Mouse (Mus musculus) kidney, embryonic 16.5 days (tissue): ENCODE measurements around the gene Srrm4. TPM values are rescaled to one million over a fixed set of nuclear protein-coding genes. Genes with fewer than 3 reads are reported as not detected.

Source experiments
- ATAC-seq: fragments of 200-750 bp; cut with Nextera tagmentation; 2 replicates; pipeline ENCODE4 v1.8.0; 2017; ENCODE audit warnings: moderate TSS enrichment; ENCODE audit not compliant: low FRiP score, low TSS enrichment
- H3K27ac ChIP-seq: fragments of 300-500 bp; sonication (generic); 2 replicates; pipeline ENCODE4 v1.5.1; 2014; ENCODE audit warnings: low read length
- H3K27me3 ChIP-seq: fragments of 300-500 bp; sonication (generic); 2 replicates; pipeline ENCODE4 v1.6.1; 2014; ENCODE audit warnings: low read length, control low read depth, mixed read lengths; ENCODE audit not compliant: insufficient read depth
- H3K36me3 ChIP-seq: fragments of 300-500 bp; sonication (generic); 2 replicates; pipeline ENCODE4 v1.6.1; 2014; ENCODE audit warnings: low read length, control low read depth, mixed read lengths; ENCODE audit not compliant: insufficient read depth
- H3K4me1 ChIP-seq: fragments of 300-500 bp; sonication (generic); 2 replicates; pipeline ENCODE4 v1.6.1; 2014; ENCODE audit warnings: low read length, control low read depth, mixed read lengths; ENCODE audit not compliant: insufficient read depth
- H3K4me2 ChIP-seq: fragments of 300-500 bp; sonication (generic); replicated peaks from 2 replicates; pipeline ENCODE4 v1.6.1; 2014; ENCODE audit warnings: low read depth, low read length
- H3K4me3 ChIP-seq: fragments of 300-500 bp; sonication (generic); 2 replicates; pipeline ENCODE4 v1.5.1; 2014; ENCODE audit warnings: mild to moderate bottlenecking, low read length
- H3K9ac ChIP-seq: fragments of 300-500 bp; sonication (generic); replicated peaks from 2 replicates; pipeline ENCODE4 v1.6.1; 2014; ENCODE audit warnings: low read length
- H3K9me3 ChIP-seq: fragments of 300-500 bp; sonication (generic); 2 replicates; pipeline ENCODE4 v1.6.1; 2016; ENCODE audit warnings: low read length, control low read depth
- WGBS: fragments of 180-500 bp; shearing (Covaris S2); extraction: QIAGEN DNeasy Blood & Tissue Kit; methylation state at CpG from one replicate; pipeline ENCODE4 v1.1.7; 2014; 5-methylcytosine and 5-hydroxymethylcytosine counted together
- polyA plus RNA-seq: library from polyadenylated mRNA; unstranded; fragments of >200 nt; fragmentation: Nextera tagmentation; extraction: Ambion mirVana; gene quantifications from 2 replicates; pipeline ENCODE4 v1.2.1, GENCODE M21; 2015

Srrm4 gene
- polyA plus RNA-seq, 1 experiment from 2014 or later: 0.40 TPM

DNA sequence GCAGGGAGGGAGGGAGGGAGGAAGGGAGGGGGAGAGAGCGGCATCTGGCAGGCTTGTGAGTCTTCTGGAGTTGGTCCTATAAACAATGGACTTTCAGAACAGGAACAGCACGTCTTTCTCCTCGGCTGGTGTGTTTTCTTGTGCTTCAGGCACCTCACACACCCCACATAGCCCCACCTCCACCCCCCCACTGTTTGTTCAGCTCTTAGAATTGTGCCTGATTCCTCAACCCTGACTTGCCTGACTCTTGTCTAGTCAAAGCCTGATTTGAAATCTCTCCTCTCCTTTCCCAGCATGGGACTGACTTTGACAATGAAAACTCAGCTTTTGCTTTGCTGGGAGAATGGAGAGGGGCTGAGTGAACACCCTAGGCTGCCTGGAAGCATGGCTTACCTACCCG, 184.3 kb downstream of the Srrm4 start:
- no peak overlapping the region for H3K4me3 ChIP-seq
- no peaks in the 10 kb centered on the region for H3K9me3 ChIP-seq
- ATAC-seq: no peak
- H3K9ac ChIP-seq: 0 out of 2 replicates have a peak overlapping the region, but pooled peaks have one; percentile 22
- H3K27me3 ChIP-seq: no peaks in the 10 kb centered on the region
- no peaks in the 10 kb centered on the region for H3K36me3 ChIP-seq
- no peak overlapping the region for H3K4me2 ChIP-seq
- H3K4me1 ChIP-seq: peaks cover 15% of the 10 kb centered on the region; the same call in 1 of the 2 replicates
- no peak overlapping the region for H3K27ac ChIP-seq
- WGBS: 33% methylated on average over 4 of the region's 4 CpGs

DNA sequence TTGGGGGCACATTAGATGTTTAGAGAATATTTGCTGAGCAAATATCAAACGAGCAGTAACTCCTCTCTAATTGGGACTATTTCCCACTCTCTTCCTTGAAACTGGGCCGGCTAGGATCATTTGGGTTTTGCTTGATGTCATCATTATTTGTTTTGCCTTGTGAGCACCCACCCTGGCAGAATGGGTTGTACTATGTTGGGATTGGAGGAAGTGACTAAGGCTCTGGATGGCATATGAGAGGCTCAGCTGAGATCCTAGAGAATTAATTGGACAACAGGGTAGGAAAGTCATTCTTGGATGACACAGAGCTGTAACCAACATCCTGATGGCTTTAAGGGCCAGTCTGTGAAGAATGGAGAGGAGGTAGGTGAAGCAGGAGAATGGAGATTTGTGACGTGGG, 185.1 kb downstream of the Srrm4 start:
- H3K36me3 ChIP-seq: no peaks in the 10 kb centered on the region
- H3K4me3 ChIP-seq: no peak overlapping the region
- no peak overlapping the region for H3K4me2 ChIP-seq
- no peaks in the 10 kb centered on the region for H3K9me3 ChIP-seq
- 70% methylated on average over 3 of the region's 3 CpGs for WGBS
- no peaks in the 10 kb centered on the region for H3K27me3 ChIP-seq
- no peak overlapping the region for H3K27ac ChIP-seq
- ATAC-seq: no peak
- peaks cover 15% of the 10 kb centered on the region; the same call in 1 of the 2 replicates for H3K4me1 ChIP-seq
- no peak overlapping the region for H3K9ac ChIP-seq

DNA sequence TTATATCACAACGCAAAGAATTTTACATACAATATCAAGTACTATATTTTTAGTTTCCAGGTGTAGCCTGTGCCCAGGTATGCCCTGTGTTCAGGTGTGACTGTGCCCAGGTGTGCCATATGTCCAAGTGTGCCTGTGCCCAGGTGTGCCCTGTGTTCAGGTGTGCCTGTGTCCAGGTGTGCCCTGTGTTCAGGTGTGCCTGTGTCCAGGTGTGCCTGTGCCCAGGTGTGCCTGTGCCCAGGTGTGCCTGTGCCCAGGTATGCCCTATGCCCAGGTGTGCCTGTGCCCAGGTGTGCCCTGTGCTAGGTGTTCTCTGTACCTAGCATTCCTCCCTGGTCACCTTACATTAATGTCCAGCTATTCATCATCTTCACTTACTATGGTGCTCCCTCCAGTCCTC, 185.7 kb downstream of the Srrm4 start:
- 91% methylated on average over 1 of the region's 1 CpGs for WGBS
- H3K36me3 ChIP-seq: no peaks in the 10 kb centered on the region

DNA sequence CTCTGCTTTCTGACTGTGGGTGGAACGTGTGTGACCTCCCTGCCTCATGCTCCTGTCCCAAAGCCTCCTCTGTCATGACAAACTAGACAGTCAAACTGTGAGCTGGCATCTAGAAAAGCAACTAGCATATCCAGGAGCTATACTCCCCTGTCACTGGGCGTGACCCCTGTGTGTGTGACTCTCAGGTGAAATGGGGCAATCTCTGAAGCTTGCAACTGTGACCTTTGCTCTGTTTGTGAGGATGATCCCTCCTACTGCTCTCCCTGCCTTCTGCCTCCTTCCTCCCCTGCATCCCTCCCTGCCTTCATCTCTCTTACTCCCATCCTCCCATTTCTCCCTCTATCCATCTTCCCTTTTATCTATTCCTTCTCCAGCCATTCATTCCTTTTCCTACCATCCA, 187.6 kb downstream of the Srrm4 start:
- Histone ChIP-seq H3K9me3 (no peaks in the 10 kb centered on the region), H3K27me3 (no peaks in the 10 kb centered on the region), H3K9ac (no peak overlapping the region), H3K4me1 (0 out of 2 replicates have a peak, but pooled peaks cover 8% of the 10 kb centered on the region), H3K4me3 (no peak overlapping the region), H3K27ac (no peak overlapping the region), H3K4me2 (no peak overlapping the region), H3K36me3 (no peaks in the 10 kb centered on the region)
- ATAC-seq: no peak
- 84% methylated on average over 2 of the region's 2 CpGs for WGBS

More for the DNA sequence above, 185.7 kb downstream of the Srrm4 start:
- H3K4me1 ChIP-seq: peaks cover 15% of the 10 kb centered on the region; the same call in 1 of the 2 replicates
- no peaks in the 10 kb centered on the region for H3K9me3 ChIP-seq
- H3K27ac ChIP-seq: no peak overlapping the region
- no peak overlapping the region for H3K4me3 ChIP-seq
- no peak for ATAC-seq
- no peaks in the 10 kb centered on the region for H3K27me3 ChIP-seq
- H3K9ac ChIP-seq: no peak overlapping the region
- H3K4me2 ChIP-seq: no peak overlapping the region

DNA sequence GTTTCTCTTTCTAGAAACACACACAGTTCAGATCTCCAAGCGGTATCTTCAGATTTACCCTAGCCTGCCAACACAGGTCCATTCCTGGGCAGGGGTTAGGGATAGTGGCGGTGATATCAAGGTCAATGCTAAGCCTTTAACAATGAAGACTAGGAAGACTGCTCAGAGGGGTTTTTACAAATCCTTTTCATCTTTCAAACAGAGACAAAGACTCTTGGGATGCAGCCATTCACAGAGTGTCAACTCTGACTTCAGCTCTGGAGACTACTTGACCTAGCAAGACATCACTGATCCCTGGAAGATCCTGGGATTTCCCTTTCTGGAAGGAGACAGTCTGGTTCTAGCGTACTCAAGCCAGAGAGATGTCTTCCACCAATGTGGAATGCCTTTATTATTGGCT, 190.8 kb downstream of the Srrm4 start:
- 80% methylated on average over 3 of the region's 3 CpGs for WGBS
- Histone ChIP-seq H3K4me1 (0 out of 2 replicates have a peak, but pooled peaks cover 3% of the 10 kb centered on the region), H3K4me3 (no peak overlapping the region), H3K36me3 (no peaks in the 10 kb centered on the region), H3K9ac (no peak overlapping the region), H3K9me3 (no peaks in the 10 kb centered on the region), H3K27ac (no peak overlapping the region), H3K4me2 (no peak overlapping the region), H3K27me3 (no peaks in the 10 kb centered on the region)
- no peak for ATAC-seq

DNA sequence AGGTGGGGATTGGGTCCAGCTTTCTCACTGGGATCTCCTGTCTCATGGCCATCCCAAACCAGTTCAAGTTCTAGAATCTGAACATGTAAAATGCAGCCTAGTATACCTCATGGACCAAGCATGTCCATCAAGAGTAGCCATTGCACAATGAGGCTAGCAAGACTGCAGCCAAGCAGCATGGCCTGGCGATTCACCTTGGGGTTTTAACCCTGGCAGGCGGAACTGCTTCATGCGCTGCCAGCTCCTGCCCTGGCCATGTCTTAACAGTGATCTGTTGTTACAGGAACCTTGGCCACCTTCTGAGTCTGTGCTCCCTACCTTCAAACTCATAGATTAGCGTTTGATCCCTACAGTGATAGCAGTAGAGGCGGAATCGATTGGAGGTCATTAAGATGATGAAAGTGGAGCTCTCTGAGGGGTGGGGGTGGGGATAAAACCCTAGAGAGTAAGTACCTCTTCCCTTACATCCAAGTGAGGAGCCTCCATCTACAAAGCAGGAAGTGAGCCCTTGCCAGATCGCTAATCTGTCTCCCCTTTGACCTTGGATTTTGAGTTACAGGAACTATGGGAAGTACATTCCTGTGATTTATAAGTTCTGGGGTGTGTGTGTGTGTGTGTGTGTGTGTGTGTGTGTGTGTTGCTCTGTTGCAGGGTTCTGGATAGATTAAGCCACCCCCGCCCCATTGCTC, 191.4 kb downstream of the Srrm4 start:
- 0 out of 2 replicates have a peak, but pooled peaks cover 3% of the 10 kb centered on the region for H3K4me1 ChIP-seq
- no peak overlapping the region for H3K4me3 ChIP-seq
- no peak overlapping the region for H3K27ac ChIP-seq
- no peak for ATAC-seq
- no peaks in the 10 kb centered on the region for H3K9me3 ChIP-seq
- whole genome bisulfite sequencing: 39% methylated on average over 8 of the region's 8 CpGs
- H3K36me3 ChIP-seq: no peaks in the 10 kb centered on the region
- no peaks in the 10 kb centered on the region for H3K27me3 ChIP-seq
- H3K9ac ChIP-seq: no peak overlapping the region
- no peak overlapping the region for H3K4me2 ChIP-seq

DNA sequence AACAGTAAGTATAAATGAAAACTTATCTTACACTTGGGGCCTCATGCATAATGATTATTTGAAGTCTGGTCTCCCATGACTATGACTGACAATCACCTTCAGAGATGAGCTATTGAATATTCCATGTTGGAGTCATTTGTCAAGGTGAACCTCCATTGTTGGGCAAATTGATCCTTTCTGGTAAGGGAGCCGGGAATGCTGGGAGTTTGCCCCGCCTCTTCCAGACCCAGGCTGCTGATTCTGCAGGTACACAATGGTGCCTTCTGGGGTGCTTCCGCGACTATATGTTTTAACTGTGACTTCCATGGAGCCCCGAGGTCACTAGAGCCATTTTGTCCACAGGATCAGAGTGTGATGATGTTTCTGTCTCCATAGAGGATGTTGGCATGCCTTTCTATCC, 195.5 kb downstream of the Srrm4 start:
- Histone ChIP-seq H3K36me3 (no peaks in the 10 kb centered on the region), H3K9me3 (no peaks in the 10 kb centered on the region), H3K27me3 (no peaks in the 10 kb centered on the region), H3K4me2 (no peak overlapping the region), H3K27ac (no peak overlapping the region), H3K4me1 (0 out of 2 replicates have a peak, but pooled peaks cover 3% of the 10 kb centered on the region), H3K9ac (no peak overlapping the region), H3K4me3 (no peak overlapping the region)
- 83% methylated on average over 5 of the region's 5 CpGs for WGBS
- ATAC-seq: no peak

DNA sequence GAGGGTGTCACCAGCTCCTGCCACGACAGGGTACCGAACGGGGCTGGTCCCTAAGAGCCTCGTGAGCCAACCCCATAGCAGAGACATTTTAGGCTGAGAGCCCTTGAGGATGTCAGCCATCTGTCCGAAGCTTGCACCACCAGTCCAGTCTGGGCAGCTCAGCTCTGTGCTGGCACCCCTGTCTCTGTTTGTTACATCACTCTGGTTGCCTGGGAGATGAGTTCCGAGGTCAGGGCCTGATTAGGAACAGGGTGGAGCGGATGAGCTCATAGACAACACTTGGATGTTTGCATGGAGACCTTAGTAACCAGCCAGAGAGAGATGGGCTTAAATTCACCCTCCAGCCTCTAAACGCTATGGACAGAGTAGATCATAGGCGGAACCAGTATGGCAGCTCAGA, 199.0 kb downstream of the Srrm4 start:
- WGBS: 82% methylated on average over 9 of the region's 9 CpGs
- Histone ChIP-seq H3K27me3 (no peaks in the 10 kb centered on the region), H3K4me3 (no peak overlapping the region), H3K27ac (no peak overlapping the region), H3K9me3 (no peaks in the 10 kb centered on the region), H3K36me3 (no peaks in the 10 kb centered on the region), H3K9ac (no peak overlapping the region), H3K4me1 (no peaks in the 10 kb centered on the region), H3K4me2 (no peak overlapping the region)
- no peak for ATAC-seq

DNA sequence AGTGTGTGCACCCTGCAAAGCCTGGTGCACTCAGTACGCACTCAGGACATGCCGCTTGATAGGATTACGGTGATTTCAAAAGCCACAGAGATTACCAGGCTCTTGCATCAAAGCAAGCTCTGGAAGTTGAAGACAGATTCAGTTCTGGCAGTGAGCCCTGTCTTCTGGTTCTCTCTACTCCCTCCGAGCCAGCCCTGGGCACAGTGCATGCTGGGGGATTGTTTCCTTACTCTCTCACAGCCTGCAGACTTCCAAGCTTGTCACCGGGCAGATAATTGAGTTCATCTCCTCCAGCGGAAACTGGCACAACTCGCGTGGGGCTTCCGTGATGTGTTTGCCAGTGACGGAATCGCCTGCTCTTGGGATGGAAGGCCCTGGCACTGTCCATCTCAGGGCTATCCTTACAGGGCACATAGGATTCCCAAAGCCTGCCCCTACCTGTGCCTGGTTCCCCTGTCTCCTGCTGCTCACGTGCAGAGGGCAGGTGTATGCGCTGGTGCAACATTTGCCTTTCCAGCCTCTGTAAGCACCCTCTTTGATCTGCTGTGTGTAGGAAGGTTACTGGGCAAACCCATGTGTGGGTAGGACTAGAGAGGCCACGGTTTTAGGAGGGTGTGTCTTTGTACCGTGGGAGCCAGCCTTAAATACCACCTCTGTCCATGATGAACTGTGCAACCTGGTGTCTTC, 201.6 kb downstream of the Srrm4 start:
- no peak overlapping the region; the same call in 1 of the 2 replicates for H3K27ac ChIP-seq
- H3K4me2 ChIP-seq: no peak overlapping the region
- ATAC-seq: peak; percentile 46

DNA sequence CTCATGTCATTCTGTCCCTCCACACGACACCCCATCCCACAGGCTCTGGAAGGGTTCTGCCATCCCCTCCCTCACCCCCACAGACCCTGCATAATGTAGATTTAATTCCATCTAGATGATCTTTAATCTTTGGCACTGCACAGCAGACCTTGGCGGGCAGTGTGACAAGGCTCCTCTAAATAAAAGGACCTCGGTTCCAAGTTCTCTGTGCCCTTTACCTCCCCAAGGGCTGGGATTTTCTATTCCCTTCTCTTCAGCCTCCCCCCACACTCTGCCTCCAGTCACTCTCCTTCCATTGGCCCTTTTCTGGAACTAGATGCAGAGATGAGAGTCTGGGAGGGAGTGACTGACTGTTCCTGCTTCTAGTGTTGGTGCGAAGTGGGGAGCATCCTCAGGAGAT, 202.3 kb downstream of the Srrm4 start:
- Histone ChIP-seq H3K4me1 (no peaks in the 10 kb centered on the region), H3K27ac (no peak overlapping the region), H3K4me3 (no peak overlapping the region), H3K4me2 (no peak overlapping the region), H3K36me3 (no peaks in the 10 kb centered on the region), H3K27me3 (no peaks in the 10 kb centered on the region), H3K9ac (no peak overlapping the region), H3K9me3 (no peaks in the 10 kb centered on the region)
- 62% methylated on average over 4 of the region's 4 CpGs for WGBS
- no peak for ATAC-seq

More for the DNA sequence above, 201.6 kb downstream of the Srrm4 start:
- no peaks in the 10 kb centered on the region for H3K27me3 ChIP-seq
- H3K9me3 ChIP-seq: no peaks in the 10 kb centered on the region
- 73% methylated on average over 15 of the region's 15 CpGs for WGBS
- H3K9ac ChIP-seq: no peak overlapping the region
- H3K36me3 ChIP-seq: no peaks in the 10 kb centered on the region
- H3K4me1 ChIP-seq: no peaks in the 10 kb centered on the region
- H3K4me3 ChIP-seq: no peak overlapping the region
